Mouse (Mus musculus) A20 (cell line): Measurements from ENCODE around the gene Slf2.

Experiments
- DNase-seq: peaks from one replicate; pipeline ENCODE4 v3.0.0-alpha.2; 2011; ENCODE audit warnings: low read depth, low spot score

The Slf2 gene

DNA sequence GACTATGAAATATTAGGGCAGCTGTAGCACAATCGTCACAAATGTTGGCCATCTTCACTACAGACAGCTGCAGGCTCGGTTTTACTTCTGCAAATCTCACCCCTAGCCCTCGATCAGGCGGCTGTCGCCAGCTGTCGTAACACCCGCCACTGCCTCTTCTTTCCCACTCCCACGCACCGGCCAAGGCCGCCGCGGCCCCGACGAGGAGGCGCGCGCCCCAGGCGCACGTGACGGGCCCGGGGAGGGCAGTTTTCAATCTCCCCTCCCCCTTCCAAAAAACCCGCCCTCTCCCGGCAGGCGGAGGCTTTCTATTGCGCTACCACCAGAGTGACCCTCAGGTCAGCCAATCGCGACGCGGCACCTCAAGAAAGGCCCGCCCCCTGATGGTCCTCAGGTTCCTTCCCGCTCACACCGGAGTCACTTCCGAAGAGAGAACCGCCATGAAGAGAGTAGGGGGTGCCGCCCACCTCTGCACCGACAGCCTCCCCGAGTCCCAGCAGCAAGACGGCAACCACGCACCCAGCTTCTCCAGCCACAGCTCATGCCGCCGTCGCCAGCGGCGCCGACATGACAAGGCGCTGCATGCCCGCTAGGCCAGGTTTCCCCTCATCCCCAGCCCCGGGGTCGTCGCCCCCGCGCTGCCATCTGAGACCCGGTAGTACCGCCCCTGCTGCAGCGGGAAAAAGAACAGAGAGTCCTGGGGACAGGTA is at the start of gene Slf2:
Slf2 (plus strand) TSS at position 408 of the 710 bp plus-strand sequence.
- DNase-seq: peak; percentile 98

DNA sequence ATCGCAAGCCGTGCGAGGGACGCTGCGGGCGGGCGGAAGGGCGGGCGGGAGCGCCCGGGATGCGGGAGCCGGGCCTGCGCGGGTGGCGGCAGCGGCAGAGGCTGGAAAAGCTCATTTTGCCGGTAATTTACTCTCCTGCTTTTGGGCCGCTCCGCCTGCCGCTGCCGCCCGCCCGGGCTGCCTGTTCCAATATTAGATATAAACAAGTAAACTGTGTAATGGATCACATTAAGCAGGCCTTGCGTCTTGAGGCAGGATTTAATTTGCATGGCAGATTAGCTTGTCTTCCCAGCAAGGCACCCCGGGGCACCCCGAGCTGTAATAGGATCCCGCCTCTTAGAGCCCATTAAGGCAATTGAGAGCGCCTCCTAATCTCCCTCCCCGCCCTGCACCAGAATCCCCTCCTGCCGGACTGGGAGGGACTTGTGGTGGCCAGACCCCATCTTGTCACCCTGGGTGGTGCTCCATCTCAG is 48.4 kb upstream of the Slf2 start:
- DNase-seq: no peak

DNA sequence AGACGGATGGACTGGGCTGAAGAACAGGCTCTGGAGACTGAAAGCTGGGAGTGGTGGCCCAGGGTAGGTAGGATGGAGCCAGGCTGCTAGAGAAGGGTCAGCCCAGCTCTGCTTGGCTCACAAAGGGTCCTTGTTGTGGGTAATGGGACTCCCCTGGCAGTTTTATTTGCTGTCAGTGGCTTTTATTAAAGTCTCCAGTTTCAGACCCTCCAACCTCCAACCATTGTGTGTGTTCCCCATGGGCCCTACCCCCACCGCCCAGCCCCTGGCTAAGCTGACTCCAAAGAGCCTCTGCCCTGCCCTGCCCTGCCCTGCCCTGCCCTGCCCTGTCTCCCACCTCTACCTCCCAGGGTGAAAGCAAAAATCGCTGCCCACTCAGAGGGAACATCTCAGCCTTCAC is 46.6 kb upstream of the Slf2 start:
- no peak for DNase-seq

DNA sequence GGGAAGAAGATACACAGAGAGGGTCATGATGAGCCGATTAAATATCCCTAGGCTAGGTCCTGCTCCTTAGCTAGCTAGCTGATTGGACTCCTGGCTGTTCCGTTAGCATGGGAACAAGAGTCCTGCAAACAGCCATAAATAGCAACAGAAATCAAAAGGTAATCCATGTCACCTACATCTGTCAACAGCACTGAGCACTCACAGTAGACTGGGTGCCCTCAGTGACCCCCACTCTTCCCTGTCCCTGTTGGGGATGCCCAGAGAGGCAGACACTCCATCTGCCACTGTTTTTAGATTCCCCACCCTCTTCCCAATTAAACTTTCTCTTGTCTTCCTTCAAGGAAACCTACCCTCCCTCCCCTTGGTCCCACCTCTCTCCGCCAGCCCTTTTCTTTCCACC is 44.5 kb upstream of the Slf2 start:
- no peak for DNase-seq

DNA sequence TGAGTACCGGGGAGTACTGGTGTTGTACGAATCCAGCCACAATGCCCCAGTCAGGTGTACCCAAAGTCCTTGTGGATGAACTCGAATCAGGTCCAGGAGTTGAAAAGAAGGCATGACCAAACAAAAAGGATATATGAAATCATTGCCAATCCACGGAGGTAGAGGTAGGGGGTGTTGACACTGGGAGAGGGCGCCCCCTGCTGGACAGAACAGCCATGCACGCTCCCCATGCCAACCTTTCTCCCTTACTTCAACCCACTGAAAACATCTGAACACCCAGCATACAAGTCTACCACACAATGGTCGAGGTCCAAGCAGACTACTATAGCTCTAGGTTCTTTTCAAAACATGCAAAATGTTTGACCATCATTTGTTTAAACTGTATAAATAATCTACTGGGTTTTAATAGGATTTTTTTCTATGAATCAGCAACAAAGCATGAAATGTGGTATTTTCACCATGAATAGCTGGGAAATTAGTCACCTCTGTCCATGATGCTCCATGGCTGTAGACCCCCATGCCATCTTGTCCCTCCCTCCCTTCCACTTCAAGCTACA is 43.2 kb upstream of the Slf2 start:
- peak; percentile 64 for DNase-seq

DNA sequence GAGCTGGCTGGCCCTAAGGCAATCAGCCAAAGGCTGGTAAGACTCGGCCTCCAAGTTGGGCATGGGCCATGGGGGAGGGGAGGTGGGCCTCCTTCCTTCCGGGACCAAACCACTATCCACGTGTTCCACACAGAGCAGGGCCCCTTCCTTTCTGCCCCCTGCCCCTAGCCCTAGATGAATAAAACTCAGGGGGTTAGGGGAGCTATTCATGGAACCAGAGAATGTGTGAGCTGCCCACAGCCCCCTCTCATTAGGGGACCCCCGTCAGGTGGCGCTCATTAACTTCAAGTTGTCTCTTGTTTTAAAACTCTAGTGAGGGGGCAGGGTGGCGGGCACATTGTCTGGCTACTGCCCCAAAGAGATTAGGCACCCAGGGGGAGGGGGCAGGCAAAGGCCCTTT is 41.4 kb upstream of the Slf2 start:
- DNase-seq: no peak

DNA sequence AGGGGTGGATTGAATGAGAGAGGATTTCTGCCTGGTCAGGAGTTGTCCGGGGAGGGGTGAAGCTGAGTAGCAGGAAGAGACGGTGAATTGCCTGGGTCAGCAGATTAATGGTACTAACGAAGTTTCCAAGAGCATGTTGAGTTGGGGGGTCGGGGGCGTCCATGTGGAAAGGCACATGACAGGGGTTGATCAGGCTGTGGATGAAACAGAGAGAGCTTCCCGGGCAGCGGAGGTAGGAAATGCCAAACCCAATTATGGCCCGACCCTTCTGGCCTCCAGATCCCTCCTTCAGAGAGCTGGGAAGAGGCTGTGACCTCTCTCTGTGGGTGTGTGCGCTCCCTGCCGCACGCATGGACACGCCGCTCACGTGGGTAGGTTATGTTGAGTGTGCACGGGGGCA is 39.5 kb upstream of the Slf2 start:
- DNase-seq: no peak

DNA sequence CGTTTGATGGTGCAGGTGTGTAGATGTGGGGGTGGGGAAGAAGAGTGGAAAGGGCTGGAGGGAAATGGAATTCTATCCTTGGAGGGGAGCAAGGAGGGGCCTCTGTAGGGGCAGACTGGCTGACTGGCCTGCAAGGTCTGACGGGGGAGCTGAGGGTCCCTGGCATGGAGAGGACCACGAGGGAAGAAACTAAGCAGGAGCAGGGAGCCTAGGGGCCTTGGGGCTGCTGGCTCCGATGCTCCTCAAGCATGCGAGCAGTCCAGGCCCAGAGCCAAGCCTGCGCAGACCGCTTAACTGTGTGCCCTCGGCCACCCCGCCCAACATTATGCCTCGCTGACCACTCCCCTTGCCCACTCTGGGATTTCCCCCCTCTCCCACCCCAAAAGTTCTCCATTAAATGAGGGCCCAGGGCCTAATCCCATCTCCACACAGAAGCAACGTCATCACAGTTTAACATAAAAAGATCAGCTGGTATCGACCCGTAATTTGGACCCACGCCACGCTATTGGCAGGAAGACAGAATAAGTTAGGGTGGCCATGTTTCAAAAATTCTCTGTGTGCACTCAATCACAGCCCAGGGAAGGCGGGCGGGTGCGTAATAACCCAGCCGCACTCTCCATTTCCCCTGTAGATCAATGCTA is 37.6 kb upstream of the Slf2 start:
- DNase-seq: no peak

DNA sequence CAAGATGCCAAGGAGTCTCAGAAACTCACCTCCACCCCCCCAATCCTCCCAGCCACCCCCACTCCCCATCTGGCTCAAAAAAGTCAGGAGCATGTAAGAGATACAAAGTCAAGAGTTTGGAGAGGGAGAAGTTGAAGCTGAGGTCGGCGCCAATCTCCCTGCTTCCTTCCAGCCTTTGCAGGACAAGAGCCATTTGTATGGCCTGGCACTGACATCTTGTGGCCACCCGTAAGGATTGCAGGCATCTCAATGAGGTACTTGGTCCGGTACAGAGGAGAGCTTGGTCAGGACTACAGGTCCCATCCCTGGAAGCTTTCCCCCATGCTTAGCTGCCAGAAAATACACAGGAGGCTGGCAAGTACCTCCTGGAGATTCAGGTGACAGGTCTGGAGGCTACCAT is 35.7 kb upstream of the Slf2 start:
- DNase-seq: peak; percentile 58

DNA sequence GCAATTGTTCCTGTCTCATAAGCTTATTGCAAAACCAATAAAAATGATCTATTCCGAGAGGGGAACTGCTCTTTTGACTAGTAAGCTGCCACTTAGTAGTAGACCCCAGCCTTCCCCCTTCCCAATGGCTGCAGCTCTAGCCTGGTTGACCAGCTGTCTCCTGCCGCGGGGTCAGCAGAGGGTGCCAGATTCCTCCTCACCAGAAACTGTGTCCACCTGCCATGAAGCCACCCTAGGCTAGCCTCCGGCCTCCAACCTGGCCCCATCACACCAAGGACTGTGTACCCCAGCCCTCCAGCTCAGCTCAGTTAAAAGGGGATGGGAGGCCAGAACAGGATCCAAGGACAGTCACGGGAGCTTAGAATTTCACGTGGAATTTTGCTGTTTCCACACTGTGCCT is 34.5 kb upstream of the Slf2 start:
- no peak for DNase-seq

DNA sequence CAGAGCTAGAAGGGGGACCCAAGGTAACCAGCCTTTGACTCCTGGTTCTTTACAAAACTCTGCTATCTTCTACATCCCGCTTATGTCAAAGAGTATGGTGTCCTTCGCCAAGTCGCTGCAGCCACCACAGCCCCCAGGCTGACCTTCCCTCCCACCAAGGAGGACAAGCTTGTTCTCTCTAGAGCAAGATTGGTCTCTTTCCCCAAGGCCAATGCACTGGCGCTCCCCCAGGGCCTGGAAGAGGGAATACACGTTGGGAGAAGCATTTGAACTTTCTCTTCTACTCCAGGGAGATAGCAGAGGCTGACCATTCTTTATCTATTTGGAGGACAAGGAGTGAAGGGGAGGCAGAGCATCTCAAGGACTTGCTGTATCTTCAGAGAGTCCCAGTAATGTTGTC is 33.4 kb upstream of the Slf2 start:
- DNase-seq: no peak

DNA sequence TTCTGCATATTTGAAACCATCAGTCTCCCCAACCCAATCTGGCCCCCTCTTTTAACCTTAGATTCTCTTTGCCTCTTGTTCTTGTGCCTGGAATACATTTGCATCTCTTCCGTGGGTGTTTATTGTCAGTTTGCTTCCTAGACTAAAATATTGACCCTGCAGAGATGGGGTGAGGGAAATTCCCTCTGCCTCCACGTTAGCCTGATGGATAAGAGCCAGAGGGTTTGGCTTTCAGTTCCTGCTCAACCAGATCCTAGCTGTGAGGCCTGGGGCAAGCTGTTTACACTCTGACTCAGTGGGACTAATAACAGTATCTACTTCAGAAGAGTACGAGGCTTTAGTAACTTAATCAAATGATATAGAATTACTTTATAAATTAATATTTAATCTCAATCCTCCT is 32.3 kb upstream of the Slf2 start:
- DNase-seq: no peak

DNA sequence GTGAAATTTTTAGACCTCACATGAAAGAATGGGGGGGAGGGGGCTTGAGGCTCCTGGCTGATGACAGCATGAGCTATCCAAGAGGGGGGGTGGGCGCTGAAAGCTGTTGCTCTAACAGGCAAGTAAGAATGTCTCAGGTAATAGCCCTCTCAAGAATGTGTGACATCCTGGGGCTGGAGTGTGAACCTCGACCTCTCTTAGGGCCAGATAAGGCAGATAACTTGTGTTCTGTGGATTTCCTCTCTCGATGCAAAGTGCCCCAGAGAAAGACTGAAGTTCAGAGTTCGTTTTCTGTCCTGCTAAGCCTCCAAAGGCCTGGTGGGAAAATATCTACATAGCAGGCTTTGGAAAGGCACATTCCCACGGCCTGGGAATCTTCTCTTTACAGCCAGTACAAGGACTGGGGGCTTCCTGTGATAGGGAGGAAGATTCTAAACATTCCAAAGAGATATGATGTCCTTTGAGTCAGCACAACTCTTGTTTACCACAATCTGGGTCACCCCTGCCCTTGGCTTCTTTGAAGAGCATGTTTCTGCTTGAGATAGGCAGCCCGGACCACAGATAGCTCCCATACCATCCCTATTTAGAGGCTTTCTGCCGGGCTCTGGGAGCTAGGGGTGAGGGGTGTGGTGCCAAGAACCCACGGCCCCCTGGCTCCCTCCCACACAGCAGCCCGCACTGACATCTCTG is 31.7 kb upstream of the Slf2 start:
- DNase-seq: no peak

DNA sequence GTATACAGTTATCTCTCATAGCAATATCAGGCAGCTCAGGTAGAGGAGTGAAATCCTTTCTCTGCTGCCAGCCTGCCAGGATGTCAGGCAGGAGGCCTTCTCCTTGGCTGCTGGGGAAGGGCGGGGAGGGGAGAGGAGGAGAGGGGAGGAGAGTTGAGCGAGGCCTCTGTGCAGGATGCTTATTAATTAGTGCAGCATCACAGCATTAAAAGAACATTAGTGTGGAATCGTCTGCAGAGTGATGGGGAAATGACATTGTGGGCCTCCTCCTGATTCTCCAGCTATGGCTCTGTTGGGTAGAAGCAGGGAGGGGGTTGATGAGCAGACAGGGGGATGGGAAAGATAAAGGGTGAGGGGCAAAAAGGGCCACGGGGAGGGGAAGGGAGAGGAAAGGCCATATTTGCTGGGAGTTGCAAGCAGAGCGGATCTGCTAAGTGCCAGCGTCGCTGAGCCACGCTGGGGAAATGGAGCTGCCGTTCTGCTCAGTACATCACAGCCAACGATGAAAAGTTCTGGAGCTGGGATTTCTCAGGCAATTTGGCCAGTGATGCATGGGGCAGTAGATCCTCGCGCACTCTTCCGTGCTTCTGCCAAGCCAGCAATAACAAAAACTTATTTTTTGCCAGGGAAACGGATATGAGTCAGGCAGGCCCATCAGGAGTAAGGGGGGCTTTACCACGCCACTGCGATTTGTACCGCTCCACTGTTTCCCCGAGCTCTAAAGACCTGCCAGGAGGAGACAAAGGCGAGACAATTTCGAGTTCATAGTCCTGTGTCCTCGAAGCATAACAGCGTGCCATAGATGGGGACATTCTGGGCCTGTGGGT is 30.8 kb upstream of the Slf2 start:
- no peak for DNase-seq

DNA sequence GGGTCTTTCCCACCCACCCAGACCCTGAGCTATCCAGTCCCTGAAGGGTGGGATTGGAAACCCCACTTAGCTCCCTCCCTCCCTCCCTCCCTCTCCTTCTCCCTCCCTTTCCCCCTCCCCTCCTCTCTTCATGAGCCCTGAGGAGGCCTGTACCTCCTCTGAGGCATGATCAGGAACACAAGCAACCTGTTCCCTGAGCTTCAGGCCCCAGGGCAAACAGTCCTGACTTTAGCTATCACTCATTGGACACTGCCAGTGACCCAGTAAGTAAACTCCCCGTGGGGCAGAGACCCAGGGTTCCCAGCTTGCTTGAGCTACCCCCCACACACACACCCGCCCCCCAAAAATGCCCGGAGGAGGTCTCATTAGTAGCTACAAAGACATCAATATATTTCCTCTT is 29.9 kb upstream of the Slf2 start:
- no peak for DNase-seq

DNA sequence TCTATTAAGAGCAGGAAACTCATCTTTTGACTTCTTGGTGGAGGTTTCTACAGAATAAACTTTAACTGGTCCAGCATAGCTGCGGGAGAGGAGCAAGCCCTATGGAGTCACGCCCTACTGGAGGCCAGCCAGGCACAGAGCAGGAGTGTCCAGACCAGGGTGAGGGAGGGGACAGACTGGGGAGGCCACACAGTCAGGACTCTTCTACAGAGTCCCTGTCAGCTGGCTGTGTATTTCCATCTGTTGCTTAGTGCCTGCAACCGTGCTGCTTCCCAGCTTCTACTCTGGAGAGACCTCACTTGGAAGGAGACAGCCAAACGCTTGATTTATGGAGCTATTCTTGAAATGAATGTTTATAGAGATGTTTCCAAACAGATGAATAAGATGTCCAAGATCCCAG is 28.6 kb upstream of the Slf2 start:
- DNase-seq: no peak

DNA sequence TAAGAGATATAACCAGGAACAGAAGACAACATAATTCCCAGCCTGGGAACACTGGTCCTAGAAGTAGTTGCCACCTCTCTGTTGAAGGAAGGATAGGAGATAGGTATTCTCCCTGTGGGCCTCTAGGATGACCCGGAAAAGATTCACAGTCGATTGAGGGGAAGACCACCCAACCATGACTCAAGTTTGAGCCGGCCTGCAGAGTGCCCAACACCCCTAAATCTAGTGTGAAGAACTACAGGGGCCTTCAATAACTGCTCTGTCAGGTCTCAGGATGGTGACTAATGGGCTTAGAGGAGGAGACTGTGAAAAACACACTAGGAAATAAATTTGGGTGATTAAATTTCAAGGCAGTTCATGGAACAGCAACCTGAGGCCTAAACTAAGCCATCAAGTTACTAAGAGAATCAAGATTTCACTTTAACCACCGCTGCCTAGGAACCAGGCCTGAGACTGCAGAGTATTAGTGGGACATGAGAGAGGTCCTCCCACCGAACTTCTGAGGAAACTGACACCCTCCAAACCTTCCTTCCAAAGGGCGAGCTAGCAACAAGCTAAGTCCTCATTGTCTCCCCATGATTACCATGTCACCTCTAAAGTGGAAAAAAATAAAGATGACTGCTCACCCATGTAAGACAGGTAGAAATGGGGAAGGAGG is 27.5 kb upstream of the Slf2 start:
- no peak for DNase-seq

DNA sequence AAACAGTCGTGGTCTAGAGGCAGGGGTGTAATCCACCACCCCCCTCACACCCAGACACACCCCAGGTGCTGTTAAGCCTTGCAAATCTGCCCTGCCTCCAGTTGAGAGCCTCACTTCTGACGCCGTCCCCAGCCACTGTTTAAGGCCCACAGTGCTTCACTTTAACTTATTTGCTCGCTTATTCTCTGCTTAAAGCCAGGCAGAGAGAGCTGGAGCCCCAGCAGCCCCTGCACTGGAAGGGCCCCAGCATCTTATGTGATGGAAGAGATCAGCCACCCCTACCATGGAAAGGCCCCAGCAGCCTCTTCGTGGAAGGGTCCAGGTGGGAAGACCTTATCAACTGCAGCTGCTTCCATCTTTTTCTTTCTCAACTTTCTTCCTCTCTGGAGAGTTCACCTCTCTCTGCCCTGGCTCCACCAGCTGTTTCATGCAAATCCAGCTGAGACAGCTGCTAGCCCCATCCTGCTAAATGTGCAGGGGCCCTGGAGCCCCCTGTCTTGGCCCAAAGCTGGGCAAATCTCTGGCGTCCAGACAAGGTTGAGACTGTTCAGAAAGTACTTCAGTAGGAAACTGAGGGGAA is 26.7 kb upstream of the Slf2 start:
- no peak for DNase-seq

DNA sequence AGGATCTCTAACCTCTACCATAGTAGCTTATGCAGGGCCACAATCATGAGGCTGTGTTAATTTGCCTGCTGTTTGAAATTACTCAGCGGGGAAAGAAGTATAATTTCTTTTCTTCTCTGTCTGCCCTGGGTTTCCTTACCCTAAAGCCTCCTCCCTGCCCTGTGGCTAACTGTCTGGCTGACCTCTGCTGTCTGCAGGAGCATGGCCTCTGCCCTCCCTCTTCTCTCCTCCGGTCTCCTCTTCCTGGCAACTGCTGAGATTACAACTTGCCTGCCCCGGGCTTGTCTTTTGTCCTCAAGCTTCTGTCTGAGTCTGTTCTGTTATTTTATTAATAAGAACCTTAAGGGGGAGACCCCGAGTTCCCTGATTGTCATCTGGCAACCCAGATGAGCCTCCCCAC is 25.6 kb upstream of the Slf2 start:
- no peak for DNase-seq

DNA sequence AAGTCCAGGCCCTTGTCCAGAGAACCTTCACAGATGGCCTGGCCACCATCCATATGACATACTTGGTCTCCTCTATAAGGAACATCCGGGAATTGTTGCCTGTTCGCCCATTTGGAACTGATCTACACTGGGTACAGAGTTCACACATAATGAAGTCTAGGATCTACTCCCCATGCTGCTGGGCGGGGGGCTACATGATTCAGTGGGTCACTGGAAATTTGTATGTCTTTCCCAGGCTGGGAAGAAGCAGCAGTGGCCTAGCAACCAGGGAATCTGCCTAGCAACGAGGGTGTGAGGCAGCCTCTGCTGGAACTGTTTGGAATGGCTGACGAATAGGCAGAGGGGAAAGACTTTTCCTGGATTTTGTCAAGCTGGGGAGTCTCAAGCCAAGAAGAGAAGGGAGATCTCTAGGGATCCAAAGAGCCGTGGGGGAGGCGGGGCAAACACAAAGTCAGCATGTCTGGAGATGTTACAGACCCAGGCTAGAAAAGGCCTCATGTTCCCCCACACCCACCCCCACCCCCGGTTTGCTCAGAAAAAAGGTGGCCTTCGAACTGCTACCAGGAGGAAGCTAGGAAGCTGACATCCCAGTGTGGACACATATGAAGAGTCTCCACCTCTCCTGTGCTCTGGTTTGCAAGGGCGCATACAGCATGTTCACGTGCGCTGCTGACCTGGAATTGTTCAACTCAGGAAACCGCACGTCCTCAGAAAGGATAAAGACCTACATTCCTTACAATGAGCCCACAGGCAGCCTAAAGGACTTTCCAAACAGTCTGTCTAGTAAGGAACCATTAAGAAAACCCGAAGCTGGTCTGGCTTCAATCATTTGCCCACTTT is 22.9 kb upstream of the Slf2 start:
- no peak for DNase-seq
